Mouse (Mus musculus): ENCODE measurements around the gene Lgi4.

Lgi4 gene

DNA sequence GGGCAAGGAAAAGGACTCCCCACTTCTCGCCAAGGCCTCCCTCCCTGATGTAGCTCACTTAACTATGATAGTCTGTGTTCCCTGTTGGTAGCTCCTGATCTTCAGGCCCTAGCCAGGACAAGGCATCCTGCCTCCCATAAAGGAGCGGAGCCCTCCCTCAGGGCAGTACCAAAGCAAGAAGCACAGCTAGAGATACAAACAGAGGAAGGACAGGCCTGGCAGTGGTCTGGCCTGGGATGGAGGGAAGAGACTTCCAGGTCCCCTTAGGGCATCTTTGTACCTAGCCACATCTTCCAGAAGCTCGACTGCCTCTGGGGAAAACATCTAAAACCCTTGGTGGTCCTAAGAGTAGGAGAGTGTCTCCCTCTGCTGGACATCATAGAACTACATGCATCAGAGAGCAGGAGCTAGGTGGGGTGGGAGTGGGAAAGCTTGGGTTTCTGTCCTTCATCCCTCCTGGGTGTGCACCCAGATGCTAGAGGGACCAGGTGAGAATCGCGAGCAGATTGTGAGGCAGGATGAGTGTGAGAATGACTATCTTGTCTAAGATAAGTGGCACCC lies 18.8 kb downstream of the Lgi4 start:
- DNase-seq (ENCODE audit: low spot score), result peak; percentile 75

DNA sequence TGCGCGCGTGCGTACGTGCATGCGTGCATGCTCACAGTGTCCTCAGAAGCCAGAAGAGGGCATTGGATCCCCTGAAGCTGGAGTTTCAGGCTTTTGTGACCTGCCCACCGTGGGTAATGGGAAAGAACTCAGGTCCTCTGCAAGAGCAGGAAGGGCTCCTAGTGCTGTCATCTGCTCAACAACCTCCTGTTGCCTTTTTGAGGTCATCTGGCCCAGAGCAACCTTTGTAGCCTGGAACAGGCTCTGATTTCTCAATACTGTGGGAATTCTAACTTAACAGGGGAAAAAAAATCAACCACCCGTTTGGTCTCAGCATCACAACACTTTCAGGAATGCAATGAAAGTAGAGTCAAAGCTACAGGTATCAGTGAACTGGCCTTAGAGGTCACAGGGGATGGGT lies 20.5 kb downstream of the Lgi4 start:
- no peak for DNase-seq (ENCODE audit: low spot score)

DNA sequence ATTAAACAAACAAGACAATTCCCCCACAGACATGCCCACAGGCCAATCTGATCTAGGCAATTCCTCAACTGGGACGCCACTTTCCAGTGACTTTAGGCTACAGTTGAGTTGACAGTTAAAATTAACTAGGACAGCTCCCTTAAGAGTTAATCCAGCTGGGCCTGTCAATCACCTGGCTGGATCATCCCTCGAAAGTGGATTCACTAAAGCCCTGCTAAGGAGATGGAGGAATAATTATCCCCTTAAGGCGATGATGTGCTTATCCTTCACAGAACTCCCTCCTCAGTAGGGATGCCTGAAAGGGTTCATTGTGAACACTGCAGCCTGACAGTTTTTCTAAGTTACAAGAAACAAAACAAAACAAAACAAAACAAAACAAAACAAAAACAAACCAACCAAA lies 21.5 kb downstream of the Lgi4 start:
- no peak for DNase-seq (ENCODE audit: low spot score)

DNA sequence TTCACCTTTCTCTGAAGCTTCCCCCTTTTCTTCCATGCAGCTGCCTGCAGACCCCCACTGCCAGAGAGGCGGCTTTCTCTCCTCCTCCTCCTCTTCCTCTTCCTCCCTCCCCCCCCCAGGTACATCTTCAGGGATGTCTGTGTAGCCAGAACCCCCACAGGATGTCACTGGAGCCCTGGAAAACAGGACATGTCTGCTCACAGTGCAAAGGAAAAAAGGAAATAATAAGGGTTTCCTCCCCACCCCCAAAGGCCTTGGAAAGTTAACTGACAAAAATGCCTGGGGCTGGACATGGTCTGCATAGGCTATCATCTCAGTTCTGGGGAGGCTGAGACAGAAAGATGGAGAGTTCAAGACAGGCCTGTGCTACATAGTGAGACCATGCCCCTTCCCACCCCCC lies 22.0 kb downstream of the Lgi4 start:
- no peak for DNase-seq (ENCODE audit: low spot score)

DNA sequence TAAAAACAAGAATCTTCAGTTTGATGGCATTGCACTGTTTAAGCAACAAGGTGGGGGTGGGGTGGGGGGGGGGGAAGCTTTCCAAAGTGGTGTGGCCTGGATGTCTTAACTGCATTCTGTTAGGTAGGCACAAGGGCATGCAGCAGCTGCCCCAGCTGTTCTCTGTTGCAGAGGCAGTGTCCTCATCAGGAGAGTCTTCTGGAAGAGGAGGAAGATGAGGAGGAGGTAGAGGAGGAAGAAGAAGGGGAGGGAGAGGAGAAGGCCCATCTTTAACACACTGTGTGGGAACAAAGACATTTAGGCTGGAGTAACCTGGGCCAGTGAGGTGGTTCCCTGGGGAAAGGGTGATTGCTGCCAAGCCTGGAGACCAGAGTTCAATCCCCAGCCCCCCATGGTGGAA lies 23.0 kb downstream of the Lgi4 start:
- DNase-seq (ENCODE audit: low spot score), result no peak

DNA sequence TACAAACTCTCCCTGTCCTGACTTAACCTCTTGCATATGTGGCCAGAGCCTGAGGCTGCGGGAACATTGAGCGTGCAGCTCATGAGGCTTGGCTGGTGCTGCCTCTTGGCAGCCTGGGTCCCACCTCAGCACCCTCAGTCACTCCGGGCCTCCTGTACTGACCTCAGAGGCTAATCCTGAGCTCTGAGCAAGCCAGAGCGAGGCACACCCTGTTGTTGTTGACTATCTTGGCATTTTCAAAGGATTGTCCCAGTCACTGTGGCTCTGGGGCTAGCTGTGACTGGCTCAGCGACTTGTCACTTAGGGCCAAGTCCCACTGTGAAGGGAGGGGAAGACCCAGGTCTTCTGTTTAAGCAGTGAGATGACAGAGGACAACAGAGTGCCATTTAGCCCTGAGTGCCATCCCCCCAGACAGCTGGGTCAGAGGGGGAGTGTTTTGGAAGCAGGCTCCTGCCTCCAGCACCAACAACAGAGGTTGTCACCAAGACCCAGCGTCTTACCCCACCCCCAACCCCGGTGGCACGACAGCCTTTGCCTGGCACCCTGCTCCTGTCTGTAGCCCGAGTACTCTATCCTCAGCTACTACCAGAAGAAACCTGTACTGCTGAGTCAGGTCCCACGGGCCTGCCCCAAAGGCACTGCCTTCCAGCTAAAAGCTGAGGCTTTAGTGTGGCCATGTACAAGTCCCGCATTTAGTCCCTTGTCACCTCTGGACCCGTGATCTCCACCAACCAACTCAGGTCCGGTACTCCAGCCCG lies 23.9 kb downstream of the Lgi4 start:
- DNase-seq (ENCODE audit: low spot score), result no peak

DNA sequence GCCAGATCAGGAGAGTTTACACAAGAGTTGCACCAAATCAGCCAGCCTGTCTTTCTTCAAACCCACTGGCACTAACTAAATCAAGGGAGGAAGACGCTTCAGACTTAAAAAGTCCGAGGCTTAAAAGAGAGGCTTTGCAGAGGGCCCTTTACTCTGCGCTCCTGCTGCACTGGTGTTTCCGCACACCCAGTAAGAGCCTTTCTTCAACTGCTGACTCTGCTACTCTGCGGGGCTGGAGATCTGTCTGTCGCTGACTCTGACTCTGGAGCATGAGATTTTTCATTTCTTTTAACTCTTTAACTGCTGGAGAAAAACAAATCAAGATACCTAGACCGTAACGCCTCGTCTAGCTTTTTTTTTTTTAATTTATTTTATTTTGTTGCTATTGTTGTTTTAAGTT lies 25.0 kb downstream of the Lgi4 start:
- DNase-seq (ENCODE audit: low spot score), result no peak

DNA sequence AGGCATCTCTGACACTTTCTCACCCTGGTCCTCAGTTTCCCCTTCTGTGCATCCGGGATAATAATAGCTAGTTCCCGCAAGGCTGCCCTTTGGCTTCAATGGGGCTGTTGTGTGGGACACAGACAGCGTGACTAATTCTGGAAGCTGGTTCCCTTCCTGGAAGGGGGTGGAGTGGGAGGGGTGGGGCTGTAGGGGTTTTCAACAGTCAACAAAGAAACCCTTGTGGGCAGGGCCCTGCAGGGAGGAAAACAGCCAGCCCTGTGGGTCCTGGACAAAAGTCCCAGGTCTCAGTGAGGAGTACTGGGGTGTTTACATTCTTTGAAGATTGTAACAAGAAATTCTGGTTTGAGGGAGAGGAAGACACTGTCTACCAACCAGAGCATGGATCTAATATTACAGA lies 26.0 kb downstream of the Lgi4 start:
- DNase-seq (ENCODE audit: low spot score), result no peak

DNA sequence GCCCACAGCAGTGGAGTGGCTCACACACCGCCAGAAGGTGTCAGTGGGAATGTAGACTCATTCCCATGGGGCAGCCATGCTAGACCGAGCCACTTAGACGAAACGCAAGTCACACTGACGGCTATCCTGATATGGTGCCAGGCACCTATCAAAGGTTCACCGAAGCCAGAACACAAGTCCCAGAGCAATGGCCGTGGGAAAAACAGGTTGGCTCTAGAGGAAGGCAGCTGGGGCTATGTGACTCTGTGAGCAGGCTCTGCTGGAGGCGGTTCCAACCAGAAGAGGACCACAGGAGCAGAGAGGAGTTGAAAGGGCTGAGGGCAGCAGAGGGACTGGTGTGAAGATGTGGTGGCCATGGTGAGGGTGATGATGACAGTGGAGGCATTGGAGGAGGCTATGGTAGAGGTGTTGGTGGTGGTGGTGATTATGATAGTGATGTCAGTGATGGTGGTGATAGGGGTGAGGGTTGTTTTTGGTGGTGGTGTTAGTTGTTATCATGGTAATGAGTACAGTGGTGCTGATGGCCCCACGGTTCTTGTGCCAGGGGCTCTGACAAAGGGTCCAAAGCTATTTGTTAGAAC lies 27.1 kb downstream of the Lgi4 start:
- no peak for DNase-seq (ENCODE audit: low spot score)

DNA sequence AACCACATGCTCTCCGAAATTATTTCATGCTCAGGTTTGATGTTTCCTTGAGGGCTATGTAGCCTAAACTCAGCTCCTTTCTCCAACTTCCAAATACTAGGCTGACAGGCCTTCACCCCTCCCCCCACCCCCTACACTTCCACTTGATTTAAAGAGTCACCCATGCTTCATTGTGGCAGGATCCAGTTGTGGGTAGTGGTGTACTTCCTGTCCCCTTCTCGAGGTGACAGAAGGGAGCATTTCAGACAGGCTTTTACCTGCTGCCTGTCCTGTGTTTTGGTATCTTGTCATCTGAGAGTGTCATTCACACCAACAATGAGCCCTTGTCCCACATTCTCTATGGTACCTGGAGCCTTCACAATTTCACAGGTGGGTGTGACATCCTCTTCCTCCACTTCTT lies 28.1 kb downstream of the Lgi4 start:
- no peak for DNase-seq (ENCODE audit: low spot score)

DNA sequence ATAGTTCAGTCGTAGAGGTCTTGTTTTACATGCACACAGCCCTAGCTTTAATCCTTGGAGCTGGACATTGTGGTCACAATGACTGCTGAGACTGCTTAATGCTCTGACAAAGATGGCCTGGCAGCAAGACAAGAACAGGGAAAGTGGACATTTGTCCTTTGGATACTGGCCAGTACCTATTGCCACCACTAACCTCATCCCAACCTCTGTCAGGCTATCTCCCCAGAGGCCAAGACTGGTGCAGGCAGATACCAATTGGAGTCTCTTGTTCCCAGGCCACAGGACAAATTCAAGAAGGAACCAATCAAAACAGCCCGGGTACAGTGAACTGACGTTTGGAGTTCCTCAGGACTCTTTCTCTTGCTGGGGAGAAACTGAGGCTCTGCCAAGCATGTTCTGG lies 29.1 kb downstream of the Lgi4 start:
- DNase-seq (ENCODE audit: low spot score), result no peak

DNA sequence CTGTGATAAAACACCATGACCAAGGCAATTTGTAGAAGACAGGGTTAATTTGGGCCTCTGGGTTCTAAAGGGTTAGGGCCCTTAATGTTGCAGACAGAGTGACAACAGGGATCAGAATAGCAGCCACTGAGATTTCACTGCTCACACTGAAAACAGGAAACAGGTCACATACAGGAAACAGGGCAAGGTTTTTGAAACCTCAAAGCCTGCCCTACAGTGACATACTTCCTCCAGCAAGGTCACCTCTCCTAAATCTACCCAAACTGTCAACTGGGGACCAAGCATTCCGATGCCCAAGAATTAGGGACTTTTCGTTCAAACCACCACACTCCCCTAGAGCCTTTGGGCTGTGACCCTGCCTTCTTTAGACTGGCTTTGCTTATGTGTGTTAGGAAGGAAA lies 30.6 kb downstream of the Lgi4 start:
- no peak for DNase-seq (ENCODE audit: low spot score)

DNA sequence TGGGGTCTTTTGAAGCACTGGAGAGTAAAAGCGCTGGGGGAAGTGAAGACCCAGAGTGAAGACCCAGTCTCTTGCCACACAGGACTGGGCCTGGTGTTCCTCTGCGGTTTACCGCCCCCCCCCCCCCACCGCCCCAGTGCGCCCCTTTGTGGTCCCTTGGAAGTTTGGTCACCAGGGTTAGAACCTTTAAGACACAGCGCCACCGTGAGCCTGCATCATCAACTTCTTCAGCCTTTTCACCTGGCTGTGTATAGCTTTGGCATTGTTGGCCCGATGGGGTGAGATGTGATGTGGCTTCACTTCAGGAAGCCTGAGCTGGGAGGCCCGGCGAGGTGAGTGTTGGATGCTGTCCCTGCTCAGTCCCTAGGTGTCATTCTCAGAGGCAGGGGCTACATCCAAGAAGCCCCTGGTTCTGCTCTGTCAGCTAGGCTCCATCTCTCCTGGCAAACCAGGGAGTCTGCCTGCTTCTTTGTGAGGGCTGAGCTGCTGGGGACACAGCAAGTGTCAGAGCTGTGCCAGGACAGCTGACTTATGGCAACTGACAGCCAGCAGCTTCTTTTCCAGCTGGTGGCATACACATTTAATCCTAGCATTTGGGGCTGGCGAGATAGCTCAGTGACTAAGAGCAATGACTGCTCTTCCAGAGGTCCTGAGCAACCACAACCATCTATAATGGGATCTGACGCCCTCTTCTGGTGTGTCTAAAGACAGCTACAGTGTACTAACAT lies 35.8 kb downstream of the Lgi4 start:
- DNase-seq (ENCODE audit: low spot score), result no peak

DNA sequence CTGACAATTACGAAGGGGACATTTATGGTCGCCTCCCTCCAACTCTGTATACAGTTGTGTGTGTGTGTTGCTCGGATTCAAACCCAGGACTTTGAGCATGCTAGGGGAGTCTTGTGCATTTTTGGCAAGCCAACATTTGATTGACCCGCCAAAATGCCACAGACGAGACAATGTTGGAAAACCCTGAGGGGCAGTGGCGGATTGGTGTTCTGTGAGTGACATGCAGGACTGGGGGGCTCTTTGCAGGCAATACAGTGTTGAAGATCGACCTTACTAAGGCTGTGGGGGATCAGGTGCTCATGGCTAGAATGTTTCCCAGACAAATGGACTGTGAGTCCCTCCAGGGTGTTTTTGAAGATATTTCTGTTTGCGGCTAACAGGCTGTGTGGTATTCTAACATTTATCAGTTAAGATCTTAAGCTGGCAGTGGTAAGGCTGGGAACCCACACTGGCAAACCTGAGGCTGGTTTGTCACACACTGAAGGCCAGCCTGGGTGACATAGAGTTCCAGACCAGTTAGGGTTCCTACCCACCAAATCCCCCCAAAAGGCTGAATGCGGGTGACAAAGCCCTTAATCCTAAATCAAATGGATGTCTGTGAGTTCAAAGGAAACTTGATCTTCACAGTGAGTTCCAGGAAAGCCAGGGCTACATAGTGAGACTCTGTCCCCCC lies 37.9 kb downstream of the Lgi4 start:
- no peak for DNase-seq (ENCODE audit: low spot score)

DNA sequence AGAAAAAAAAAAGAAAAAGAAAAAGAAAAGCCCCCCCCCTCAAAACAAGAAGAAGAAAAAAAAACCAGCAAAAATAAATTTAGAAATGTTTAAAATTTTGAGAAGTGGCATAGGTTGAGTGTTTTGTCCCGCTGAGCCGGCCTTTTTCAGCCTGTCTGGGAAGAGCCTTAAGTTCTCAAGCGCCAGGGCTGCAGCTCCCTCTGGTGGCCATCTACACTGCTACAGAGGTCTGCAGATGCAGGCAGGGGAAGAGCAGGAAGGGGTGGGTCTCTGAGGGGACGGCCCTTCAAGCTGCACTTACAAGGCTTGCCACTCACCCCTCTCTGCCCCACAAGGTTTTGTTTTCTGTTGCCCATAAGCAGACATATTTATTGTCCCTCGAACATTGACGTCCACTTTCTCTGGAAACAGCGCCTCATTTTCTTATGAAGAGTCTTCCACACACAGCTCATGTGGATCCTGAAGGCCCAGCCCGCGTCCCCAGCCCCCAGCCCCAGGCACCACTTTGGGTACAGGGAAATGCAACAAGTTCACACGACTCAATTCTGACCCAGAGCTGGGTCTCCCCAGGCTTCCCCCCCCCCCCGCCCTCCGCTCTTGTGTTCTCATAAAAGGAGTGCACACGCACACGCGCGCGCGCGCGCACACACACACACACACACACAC lies 38.6 kb downstream of the Lgi4 start:
- DNase-seq (ENCODE audit: low spot score), result peak; percentile 81

DNA sequence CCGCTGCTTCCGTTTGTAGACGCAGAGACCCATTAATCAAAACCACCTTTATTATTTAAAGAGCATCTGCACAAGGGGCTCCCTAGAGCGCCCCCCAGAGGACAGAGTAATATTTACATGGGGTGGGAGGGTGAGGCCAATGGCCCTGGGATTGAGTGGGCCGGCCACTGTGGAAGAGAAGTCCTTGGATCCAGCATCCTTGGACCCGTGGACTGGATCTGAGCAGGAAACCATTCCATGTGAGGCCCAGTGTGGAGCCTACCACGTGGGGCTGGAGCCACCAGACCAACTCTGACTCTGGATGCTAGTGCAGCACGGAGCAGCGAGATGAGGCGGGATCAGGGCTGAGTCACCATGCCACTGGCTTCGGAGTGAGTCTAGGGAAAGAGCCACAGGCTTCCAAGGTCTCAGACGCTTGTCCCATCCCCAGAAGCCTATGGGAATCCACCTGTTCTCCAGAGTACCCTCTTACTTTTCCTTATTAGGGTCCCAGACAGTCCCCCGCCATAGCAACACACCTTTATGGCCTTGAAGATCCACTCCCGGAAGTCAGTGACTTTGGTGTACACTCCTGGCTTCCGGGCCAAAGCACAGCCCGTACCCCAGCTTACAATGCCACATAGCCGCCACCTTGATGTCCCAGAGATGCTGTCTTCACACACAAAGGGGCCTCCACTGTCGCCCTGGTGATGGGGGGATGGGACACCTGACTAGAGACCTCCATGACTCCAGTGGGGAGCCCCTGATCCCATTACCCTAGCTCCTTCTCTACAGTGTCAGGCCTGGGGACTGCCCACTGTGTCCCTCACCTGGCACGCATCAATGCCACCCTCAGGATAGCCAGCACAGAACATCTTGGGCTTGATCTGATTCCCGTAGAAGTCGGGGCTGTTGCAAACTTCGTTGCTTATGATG lies 39.8 kb downstream of the Lgi4 start:
- DNase-seq (ENCODE audit: low spot score), result no peak

DNA sequence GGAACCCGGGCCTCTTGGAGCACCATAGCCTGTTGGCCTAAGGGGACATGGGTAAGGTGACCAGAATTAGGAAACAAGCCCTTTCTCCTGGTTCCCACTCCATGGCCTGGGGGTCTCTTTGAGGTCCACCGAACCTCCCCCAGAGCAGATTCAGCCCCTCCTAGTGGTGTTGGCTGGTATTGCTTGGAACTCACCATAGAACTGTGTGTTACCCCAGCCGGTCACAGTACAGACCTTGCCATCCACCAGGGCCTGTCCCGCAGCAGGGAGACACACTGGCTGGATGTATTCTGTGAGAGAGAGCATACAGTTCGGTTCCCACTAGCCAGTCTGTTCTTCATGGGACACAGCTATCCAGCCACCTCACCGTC lies 40.5 kb downstream of the Lgi4 start:
- no peak for DNase-seq (ENCODE audit: low spot score)

DNA sequence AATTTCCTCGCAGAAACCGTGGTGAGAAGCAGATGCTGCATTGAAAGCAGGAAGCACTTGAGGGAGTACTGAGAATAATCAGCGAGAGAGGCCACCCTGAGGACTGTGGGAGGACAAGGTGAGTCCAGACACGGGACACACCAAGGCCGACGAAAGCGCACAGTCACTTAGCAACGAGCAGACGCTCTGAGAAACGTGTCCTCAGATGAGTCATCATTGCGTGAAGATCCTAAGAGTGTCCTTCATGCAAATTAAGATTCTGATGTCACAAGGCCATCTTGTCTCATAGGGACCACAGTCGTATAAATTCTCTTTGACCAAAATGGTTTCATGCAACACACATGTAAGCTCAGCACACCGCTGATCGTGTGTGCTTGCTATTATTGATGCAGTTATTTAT lies 41.6 kb downstream of the Lgi4 start:
- DNase-seq (ENCODE audit: low spot score), result no peak

DNA sequence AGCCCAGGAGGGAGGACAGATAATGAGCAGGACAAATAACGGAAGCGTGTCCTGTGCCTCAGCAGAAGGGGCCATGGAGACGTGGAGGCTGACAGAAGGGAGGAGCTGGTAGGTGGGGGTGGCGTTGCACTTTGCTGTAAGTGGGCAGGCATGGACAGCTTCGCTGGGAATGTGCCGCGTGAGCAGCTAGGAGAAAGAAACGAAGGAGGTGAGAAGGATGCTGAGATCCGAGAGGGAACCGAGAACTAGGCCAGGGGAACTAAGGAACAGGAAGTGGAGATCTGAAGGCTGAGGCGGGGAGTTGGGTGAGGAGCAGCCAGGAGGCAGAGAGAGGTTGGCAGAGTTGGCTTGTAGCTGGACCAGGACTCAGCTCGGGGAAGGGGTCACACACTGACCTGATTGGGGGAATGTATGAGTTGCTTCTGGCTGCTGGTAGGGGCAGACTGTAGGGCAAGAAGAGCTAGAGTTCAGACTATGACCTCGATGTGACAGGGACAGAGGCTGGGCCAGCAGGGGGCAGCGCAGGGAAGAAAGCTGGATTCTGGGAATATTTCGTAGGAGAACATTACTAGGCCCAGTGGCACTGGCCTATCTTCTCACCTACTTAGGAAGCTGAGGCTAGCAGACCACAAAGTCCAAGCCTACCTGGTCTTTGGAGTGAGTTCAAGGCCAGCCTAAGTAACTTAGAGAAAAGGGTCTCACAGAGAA lies 46.1 kb downstream of the Lgi4 start:
- no peak for DNase-seq (ENCODE audit: low spot score)

DNA sequence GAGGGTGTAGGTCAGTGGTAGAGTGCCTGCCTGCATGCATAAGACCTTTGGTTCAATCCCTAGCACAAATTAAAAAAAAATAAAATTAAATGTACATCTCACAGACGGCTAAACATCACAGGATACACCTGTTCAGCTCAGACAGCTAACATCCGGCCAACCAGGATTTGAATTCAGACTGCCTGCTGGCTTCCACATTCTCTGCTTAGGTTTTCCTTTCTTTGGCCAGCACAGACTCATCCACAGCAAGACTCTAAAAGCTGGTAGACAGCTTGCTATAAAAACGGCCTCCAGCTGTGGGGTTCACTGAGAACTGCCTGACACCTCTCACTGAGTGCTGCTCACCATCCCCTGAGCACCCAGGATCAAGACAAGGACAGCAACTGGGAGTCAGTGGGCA lies 47.0 kb downstream of the Lgi4 start:
- DNase-seq (ENCODE audit: low spot score), result no peak
